Mouse (Mus musculus) kidney, adult 2 months (tissue): ENCODE results near the gene Pcdh7. TPM values are rescaled to one million over a fixed set of nuclear protein-coding genes. Genes with fewer than 3 reads are reported as not detected.
"Not testable (repeated sequence)": the region's sequence is repeated elsewhere in the genome, so short reads cannot be mapped to it uniquely, and the experiment has no call there.

Experiments used
- DNase-seq: peaks from one replicate; pipeline ENCODE4 v3.0.0; 2021
- H3K27ac ChIP-seq: fragments of 200-500 bp; 2 replicates; pipeline ENCODE4 v1.5.1; 2012; ENCODE audit warnings: low read depth, low read length, control low read depth, inconsistent platforms; ENCODE audit not compliant: insufficient read depth
- H3K27me3 ChIP-seq: fragments of 200-500 bp; replicated peaks from 2 replicates; pipeline ENCODE4 v1.6.1; 2012; ENCODE audit warnings: mild to moderate bottlenecking, moderate library complexity, low read length, inconsistent platforms; ENCODE audit not compliant: control insufficient read depth, insufficient read depth
- H3K36me3 ChIP-seq: fragments of 200-500 bp; 2 replicates; pipeline ENCODE4 v1.6.1; 2012; ENCODE audit warnings: mild to moderate bottlenecking, moderate library complexity, low read length, inconsistent platforms; ENCODE audit not compliant: control insufficient read depth, insufficient read depth
- H3K4me1 ChIP-seq: fragments of 200-500 bp; 2 replicates; pipeline ENCODE4 v1.6.1; 2011; ENCODE audit warnings: low read length; ENCODE audit not compliant: control insufficient read depth, insufficient read depth
- H3K4me3 ChIP-seq: fragments of 200-500 bp; 2 replicates; pipeline ENCODE4 v1.5.1; 2011; ENCODE audit warnings: mild to moderate bottlenecking, low read depth, low read length, control low read depth; ENCODE audit not compliant: insufficient read depth
- CTCF ChIP-seq: fragments of 200-500 bp; conservative IDR thresholded peaks from 2 replicates; pipeline ENCODE4 v1.5.1; 2011; ENCODE audit warnings: low read depth, mild to moderate bottlenecking, control low read depth, low read length, moderate library complexity, mixed read lengths; ENCODE audit not compliant: insufficient read depth, insufficient read length
- POLR2A ChIP-seq: fragments of 200-500 bp; IDR thresholded peaks from one replicate; pipeline ENCODE4 v1.6.1; 2011; ENCODE audit warnings: low read depth, low read length, control low read depth
- WGBS: fragments of 180-500 bp; shearing (Covaris S2); methylation state at CpG from one replicate; pipeline ENCODE4 v1.1.7; 2018; 5-methylcytosine and 5-hydroxymethylcytosine counted together
- polyA plus RNA-seq: library from polyadenylated mRNA; depleted of rRNA; stranded (reverse); fragments of >200 nt; gene quantifications from 2 replicates; pipeline ENCODE4 v1.2.3, GENCODE M21; 2012

The Pcdh7 gene
- polyA plus RNA-seq, 1 experiment = 7.1 TPM

GRCm38 (mm10) chr5:58143897-58144296, 426.1 kb downstream of the Pcdh7 start:
- Histone ChIP-seq H3K27me3 (no peaks in the 10 kb centered on the region), H3K27ac (no peak overlapping the region), H3K4me3 (no peak overlapping the region), H3K4me1 (no peaks in the 10 kb centered on the region), H3K36me3 (no peaks in the 10 kb centered on the region)
- no peak for DNase-seq
- 65% methylated on average over 2 of the region's 2 CpGs for WGBS
- TF ChIP-seq POLR2A (no peak), CTCF (no peak)

GRCm38 (mm10) chr5:58153966-58154365, 436.2 kb downstream of the Pcdh7 start:
- 49% methylated on average over 5 of the region's 5 CpGs for WGBS
- TF ChIP-seq CTCF (no peak), POLR2A (no peak)
- H3K36me3 ChIP-seq = no peaks in the 10 kb centered on the region
- no peak overlapping the region for H3K27ac ChIP-seq
- no peaks in the 10 kb centered on the region for H3K4me1 ChIP-seq
- DNase-seq = no peak
- H3K27me3 ChIP-seq = no peaks in the 10 kb centered on the region
- no peak overlapping the region for H3K4me3 ChIP-seq

- TF ChIP-seq CTCF (no peak), POLR2A (no peak)
- H3K4me1 ChIP-seq = no peaks in the 10 kb centered on the region
- no peaks in the 10 kb centered on the region for H3K27me3 ChIP-seq
- no peaks in the 10 kb centered on the region for H3K36me3 ChIP-seq
- no peak overlapping the region for H3K27ac ChIP-seq
- no peak for DNase-seq
- no peak overlapping the region for H3K4me3 ChIP-seq
These were observed 454.5 kb downstream of the Pcdh7 start for GRCm38 (mm10) chr5:58172218-58172617.

- H3K36me3 ChIP-seq, DNase-seq, H3K4me3 ChIP-seq, H3K27me3 ChIP-seq, H3K27ac ChIP-seq, H3K4me1 ChIP-seq: not testable (repeated sequence)
These were observed 456.6 kb downstream of the Pcdh7 start for GRCm38 (mm10) chr5:58174335-58174734.

GRCm38 (mm10) chr5:58175532-58175931, 457.8 kb downstream of the Pcdh7 start:
- no peak overlapping the region for H3K4me3 ChIP-seq
- no peak overlapping the region for H3K27ac ChIP-seq
- TF ChIP-seq CTCF = no peak
- TF ChIP-seq POLR2A = no peak
- H3K36me3 ChIP-seq = no peaks in the 10 kb centered on the region
- WGBS = 92% methylated on average over 3 of the region's 3 CpGs
- no peaks in the 10 kb centered on the region for H3K27me3 ChIP-seq
- no peak for DNase-seq
- no peaks in the 10 kb centered on the region for H3K4me1 ChIP-seq
